25 mouse cellular contexts compared by ENCODE assay signal in genomic region chr3:27626301-27626700, GRCm38 (mm10).
A peak's percentile ranks its signal among the peaks of the same experiment; 100 is the strongest.
DNase-seq lines count a peak whose midpoint lies in the region; ATAC-seq and TF ChIP-seq lines count a peak whose summit lies in the region.
"Had no signal": no experiment of that assay in that cellular context is flagged by ENCODE, and none has a peak within 500 bp of the region (broad histone marks: within the 10 kb centered on the region; RNA-seq: fewer than 3 reads in every experiment).

No protein-coding gene starts in this region.

- H3K9ac ChIP-seq in heart, embryonic 13.5 days = peak overlapping the region; percentile 17; the same call in 1 of the 2 replicates
- no peak overlapping the region for H3K9ac ChIP-seq in midbrain, embryonic 11.5 days (ENCODE audit: low read length)
- no peak overlapping the region for H3K9ac ChIP-seq in midbrain, embryonic 13.5 days (replicated peaks)
- H3K9ac ChIP-seq: forebrain, embryonic 12.5 days; forebrain, postnatal 0 days; kidney, embryonic 15.5 days; liver, embryonic 12.5 days; liver, postnatal 0 days; neural tube, embryonic 13.5 days had no signal

- no peak overlapping the region for H3K4me2 ChIP-seq in heart, embryonic 13.5 days
- no peak overlapping the region for H3K4me2 ChIP-seq in midbrain, embryonic 11.5 days
- no peak overlapping the region for H3K4me2 ChIP-seq in midbrain, embryonic 13.5 days (replicated peaks)
- H3K4me2 ChIP-seq: forebrain, embryonic 12.5 days; kidney, embryonic 15.5 days; liver, embryonic 12.5 days; neural tube, embryonic 13.5 days had no signal

- no peak overlapping the region for H3K4me3 ChIP-seq in gastrocnemius, adult 2 months
- H3K4me3 ChIP-seq in heart, embryonic 13.5 days = no peak overlapping the region
- no peak overlapping the region for H3K4me3 ChIP-seq in midbrain, embryonic 11.5 days (ENCODE audit: low read depth, low read length)
- H3K4me3 ChIP-seq in midbrain, embryonic 13.5 days (replicated peaks) = no peak overlapping the region
- H3K4me3 ChIP-seq: erythroblast, embryonic 14.5 days; forebrain, embryonic 12.5 days; kidney, embryonic 15.5 days; left cerebral cortex, adult 2 months; liver, embryonic 12.5 days; neural tube, embryonic 13.5 days had no signal

- WGBS in heart, embryonic 13.5 days = 70% methylated on average over 8 of the region's 8 CpGs
- 90% methylated on average over 8 of the region's 8 CpGs for WGBS in midbrain, embryonic 11.5 days
- 86% methylated on average over 8 of the region's 8 CpGs for WGBS in midbrain, embryonic 13.5 days

- TF ChIP-seq CTCF in gastrocnemius, adult 2 months (IDR thresholded peaks at IDR 0.05) = no peak

- no peaks in the 10 kb centered on the region for H3K9me3 ChIP-seq in heart, embryonic 13.5 days
- H3K9me3 ChIP-seq in midbrain, embryonic 11.5 days (ENCODE audit: control insufficient read depth, low read length) = no peaks in the 10 kb centered on the region
- H3K9me3 ChIP-seq in midbrain, embryonic 13.5 days = no peaks in the 10 kb centered on the region
- H3K9me3 ChIP-seq: forebrain, embryonic 12.5 days; kidney, embryonic 15.5 days; liver, embryonic 12.5 days; neural tube, embryonic 13.5 days had no signal

- intact Hi-C loops in gastrocnemius, adult 2 months (cut with DNase I) = no loop called here

- ATAC-seq in heart, embryonic 13.5 days (ENCODE audit: extremely low read depth, insufficient number of reproducible peaks, low FRiP score, low TSS enrichment) = no peak
- no peak for ATAC-seq in midbrain, embryonic 11.5 days (ENCODE audit: low FRiP score)
- no peak for ATAC-seq in midbrain, embryonic 13.5 days
- ATAC-seq: hindbrain, embryonic 16.5 days; liver, embryonic 12.5 days; liver, postnatal 0 days had no signal

- H3K36me3 ChIP-seq in heart, embryonic 13.5 days = peaks cover 28% of the 10 kb centered on the region
- no peaks in the 10 kb centered on the region for H3K36me3 ChIP-seq in midbrain, embryonic 11.5 days (ENCODE audit: control insufficient read depth, insufficient read depth, low read length)
- H3K36me3 ChIP-seq in midbrain, embryonic 13.5 days = no peaks in the 10 kb centered on the region
- H3K36me3 ChIP-seq: forebrain, embryonic 12.5 days; neural tube, embryonic 13.5 days had no signal

- peak overlapping the region; percentile 53; the same call in 1 of the 2 replicates for H3K27ac ChIP-seq in gastrocnemius, adult 2 months
- peak overlapping the region; percentile 77 for H3K27ac ChIP-seq in heart, embryonic 13.5 days (replicated peaks)
- no peak overlapping the region for H3K27ac ChIP-seq in midbrain, embryonic 11.5 days (ENCODE audit: low read depth, low read length)
- H3K27ac ChIP-seq in midbrain, embryonic 13.5 days = no peak overlapping the region
- H3K27ac ChIP-seq: kidney, embryonic 15.5 days; left cerebral cortex, adult 2 months; liver, embryonic 12.5 days had no signal

- H3K27me3 ChIP-seq in heart, embryonic 13.5 days (replicated peaks) = no peaks in the 10 kb centered on the region
- H3K27me3 ChIP-seq in midbrain, embryonic 11.5 days (ENCODE audit: control insufficient read depth, insufficient read depth, low read length) = no peaks in the 10 kb centered on the region
- H3K27me3 ChIP-seq in midbrain, embryonic 13.5 days = no peaks in the 10 kb centered on the region
- H3K27me3 ChIP-seq: forebrain, embryonic 12.5 days; kidney, embryonic 15.5 days; liver, embryonic 12.5 days; neural tube, embryonic 13.5 days; Patski had no signal

- H3K4me1 ChIP-seq in heart, embryonic 13.5 days = peaks cover 57% of the 10 kb centered on the region
- no peaks in the 10 kb centered on the region for H3K4me1 ChIP-seq in midbrain, embryonic 11.5 days (ENCODE audit: control insufficient read depth, insufficient read depth, low read length)
- peaks cover 21% of the 10 kb centered on the region for H3K4me1 ChIP-seq in midbrain, embryonic 13.5 days (replicated peaks)

- no peak for DNase-seq in gastrocnemius, adult 2 months
- no peak for DNase-seq in gastrocnemius, postnatal 25 days
- no peak for DNase-seq in heart, adult 8-10 months (ENCODE audit: low spot score)
- peak; percentile 66 for DNase-seq in midbrain, embryonic 11.5 days (ENCODE audit: low spot score, missing footprints)
- no peak for DNase-seq in right cerebral cortex, adult 18-20 months
- DNase-seq: adrenal gland, postnatal 10 days; cerebellum, adult 8-10 months; embryo, embryonic 11 days; forebrain, postnatal 0 days; gastrocnemius, postnatal 10 days; kidney, adult 18-20 months; liver, postnatal 0 days; lung, postnatal 36 days; thymus, adult 2 months; thymus, postnatal 36 days had no signal

Comparison
In these comparisons a context has a peak if more than half of its experiments do, and no peak if none do; other contexts are left out.
1. H3K27ac ChIP-seq: peak in gastrocnemius, adult 2 months (single experiment) and heart, embryonic 13.5 days (single experiment); none in midbrain, embryonic 11.5 days (single experiment) and midbrain, embryonic 13.5 days (single experiment).